Mouse (Mus musculus) yolk sac, embryonic 10.5 days (tissue): ENCODE data around the gene Sbk2.
"Not testable (repeated sequence)": the region's sequence is repeated elsewhere in the genome, so short reads cannot be mapped to it uniquely, and the experiment has no call there.

Experiments
- DNase-seq: peaks from one replicate; pipeline ENCODE4 v3.0.0-alpha.2; 2017; ENCODE audit warnings: low spot score

Gene Sbk2

GRCm38 (mm10) chr7:4964272-4964671 is at the start of gene Sbk2:
TSS of gene Sbk2 (minus strand) at chr7:4964406.
- DNase-seq: peak; percentile 18

- no peak for DNase-seq
These were observed 48.7 kb upstream of the Sbk2 start for GRCm38 (mm10) chr7:5012681-5013513.

- no peak for DNase-seq
These were observed 44.0 kb upstream of the Sbk2 start for GRCm38 (mm10) chr7:5008229-5008628.

GRCm38 (mm10) chr7:5002876-5003275 is 38.7 kb upstream of the Sbk2 start:
- not testable (repeated sequence) for DNase-seq

- no peak for DNase-seq
These were observed 35.7 kb upstream of the Sbk2 start for GRCm38 (mm10) chr7:4999876-5000275.

- no peak for DNase-seq
These were observed 32.7 kb upstream of the Sbk2 start for GRCm38 (mm10) chr7:4996934-4997333.

- DNase-seq: peak; percentile 90
These were observed 32.0 kb upstream of the Sbk2 start, which contains the start of gene Zfp579 for GRCm38 (mm10) chr7:4996003-4996895. TSS of gene Zfp579 (minus strand) at chr7:4996158.

GRCm38 (mm10) chr7:4995268-4996002 is 31.2 kb upstream of the Sbk2 start:
- DNase-seq: no peak

- no peak for DNase-seq
These were observed 30.0 kb upstream of the Sbk2 start for GRCm38 (mm10) chr7:4993999-4994788.

GRCm38 (mm10) chr7:4993347-4993998 is 29.3 kb upstream of the Sbk2 start:
- no peak for DNase-seq

GRCm38 (mm10) chr7:4988250-4988649 is 24.0 kb upstream of the Sbk2 start:
- no peak for DNase-seq

- DNase-seq: no peak
These were observed 12.6 kb upstream of the Sbk2 start for GRCm38 (mm10) chr7:4976832-4977231.

- no peak for DNase-seq
These were observed 11.2 kb upstream of the Sbk2 start for GRCm38 (mm10) chr7:4975455-4975854.

- DNase-seq: no peak
These were observed 8.3 kb upstream of the Sbk2 start for GRCm38 (mm10) chr7:4972321-4973047.

GRCm38 (mm10) chr7:4971710-4972109 is 7.5 kb upstream of the Sbk2 start:
- no peak for DNase-seq

GRCm38 (mm10) chr7:4971068-4971467 is 6.9 kb upstream of the Sbk2 start, which contains the start of gene Sbk3:
TSS of gene Sbk3 (minus strand) at chr7:4971168.
- no peak for DNase-seq

GRCm38 (mm10) chr7:4964988-4965387 is 782 bp upstream of the Sbk2 start:
- no peak for DNase-seq

GRCm38 (mm10) chr7:4963527-4963926 is 679 bp downstream of the Sbk2 start:
- no peak for DNase-seq

GRCm38 (mm10) chr7:4957361-4957760 is 6.8 kb downstream of the Sbk2 start:
- DNase-seq: no peak

GRCm38 (mm10) chr7:4953815-4954445 is 10.3 kb downstream of the Sbk2 start:
- no peak for DNase-seq
